Mouse (Mus musculus): Measurements from ENCODE around the gene Sc5d. TPM values are rescaled to one million over a fixed set of nuclear protein-coding genes. Genes with fewer than 3 reads are reported as not detected.

Gene Sc5d
- total RNA-seq, 2 experiments from 2014 or later, result 18.2 to 20.2 TPM

DNA sequence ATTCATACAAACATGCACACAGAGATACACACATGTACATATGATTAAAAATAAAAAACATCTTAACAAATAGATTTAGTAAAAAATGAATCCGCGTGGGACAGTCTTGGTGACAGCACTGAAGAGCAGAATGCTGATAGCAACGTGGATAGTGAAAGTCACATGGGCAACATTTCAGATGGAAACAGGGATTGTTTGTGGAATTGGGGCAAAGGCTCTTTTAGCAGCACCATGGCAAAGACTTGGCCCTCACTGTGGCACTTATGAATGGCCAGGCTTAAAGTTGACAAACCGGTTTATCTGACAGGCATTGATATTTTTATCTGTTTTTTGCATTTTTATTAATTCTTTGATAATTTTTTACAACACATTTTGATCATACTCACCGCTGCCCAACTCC, 4.3 kb upstream of the Sc5d start:
- no peak for ATAC-seq (replicated peaks; ENCODE audit: low FRiP score, low TSS enrichment, poor library complexity, severe bottlenecking)

DNA sequence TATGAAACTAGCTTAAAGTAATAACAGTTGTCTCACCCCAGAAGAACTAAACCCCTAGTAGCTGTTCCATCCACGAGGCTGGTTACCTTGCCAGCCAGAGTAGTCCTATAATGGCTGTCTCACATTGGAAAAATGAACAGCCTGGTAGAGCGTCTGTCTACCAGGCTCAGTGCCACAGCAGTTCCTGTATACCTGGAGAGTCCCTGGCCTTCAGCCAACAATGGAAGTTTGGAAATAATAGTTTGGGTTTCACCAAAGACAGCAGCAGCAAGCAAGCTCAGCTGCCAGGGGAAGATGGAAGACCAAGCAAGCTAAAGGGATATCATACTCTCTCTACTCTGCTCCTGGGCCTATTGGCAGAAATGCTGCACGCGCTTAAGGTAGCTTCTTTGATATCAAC, 1.3 kb upstream of the Sc5d start:
- ATAC-seq (replicated peaks; ENCODE audit: low FRiP score, low TSS enrichment, poor library complexity, severe bottlenecking), result no peak

DNA sequence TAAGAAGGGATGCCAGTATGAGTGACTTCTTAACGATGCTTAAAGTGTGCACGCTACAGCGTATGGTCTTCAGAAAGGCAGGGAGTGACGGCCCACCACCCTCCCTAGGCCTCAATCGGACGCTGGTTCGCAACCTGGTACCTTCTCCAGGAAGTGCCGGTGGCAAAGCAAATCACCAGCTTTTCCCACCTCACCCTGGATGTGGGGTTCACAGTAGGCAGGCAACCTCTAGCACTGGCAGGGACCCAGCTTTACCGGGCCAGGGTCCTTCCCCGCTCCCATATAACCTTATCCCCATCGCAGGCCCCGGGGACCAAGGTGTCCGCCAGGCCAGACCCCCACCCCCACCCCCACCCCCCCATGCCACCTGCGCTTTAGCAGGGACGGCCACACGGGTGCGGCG, 346 bp downstream of the Sc5d start:
- ATAC-seq (replicated peaks; ENCODE audit: low FRiP score, low TSS enrichment, poor library complexity, severe bottlenecking), result peak; percentile 22; the same call in 1 of the 2 replicates

DNA sequence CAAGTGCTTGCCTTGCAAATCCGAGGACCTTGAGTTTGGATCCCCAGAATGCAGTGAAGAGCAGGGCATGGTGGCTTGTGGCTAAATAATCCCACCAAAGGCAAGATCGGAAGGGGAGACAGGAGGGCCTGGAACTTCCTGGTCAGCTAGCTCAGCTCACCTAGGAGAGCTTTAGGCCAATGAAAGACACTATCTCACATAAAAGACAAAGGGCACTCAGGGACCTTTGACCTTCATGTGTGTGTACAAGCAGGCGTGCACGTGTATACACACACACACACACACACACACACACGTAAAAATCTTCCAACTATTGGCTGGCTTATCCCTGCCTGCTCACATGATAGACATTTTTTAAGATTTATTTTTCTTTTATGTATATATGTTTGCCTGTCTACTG, 3.6 kb downstream of the Sc5d start:
- no peak for ATAC-seq (replicated peaks; ENCODE audit: low FRiP score, low TSS enrichment, poor library complexity, severe bottlenecking)

DNA sequence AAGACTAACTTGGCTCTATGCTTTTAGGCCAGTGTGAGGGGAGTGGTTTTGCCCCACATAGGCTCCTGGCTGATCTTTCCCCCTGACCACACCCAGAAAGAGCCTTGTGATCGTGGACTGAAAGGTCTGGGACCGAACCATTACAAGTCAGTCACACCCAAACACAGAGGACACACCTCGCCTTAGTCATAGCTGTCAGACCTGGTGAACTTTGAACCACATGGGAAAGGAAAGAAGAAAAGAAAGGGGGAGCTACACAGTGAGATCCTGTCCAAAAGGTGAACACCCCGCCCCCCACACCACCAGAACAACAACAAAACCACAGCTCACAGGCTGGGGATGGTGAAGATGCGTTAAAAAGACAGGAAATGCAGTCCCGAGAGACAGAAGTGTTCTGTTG, 14.9 kb downstream of the Sc5d start:
- no peak for ATAC-seq (replicated peaks; ENCODE audit: low FRiP score, low TSS enrichment, poor library complexity, severe bottlenecking)

DNA sequence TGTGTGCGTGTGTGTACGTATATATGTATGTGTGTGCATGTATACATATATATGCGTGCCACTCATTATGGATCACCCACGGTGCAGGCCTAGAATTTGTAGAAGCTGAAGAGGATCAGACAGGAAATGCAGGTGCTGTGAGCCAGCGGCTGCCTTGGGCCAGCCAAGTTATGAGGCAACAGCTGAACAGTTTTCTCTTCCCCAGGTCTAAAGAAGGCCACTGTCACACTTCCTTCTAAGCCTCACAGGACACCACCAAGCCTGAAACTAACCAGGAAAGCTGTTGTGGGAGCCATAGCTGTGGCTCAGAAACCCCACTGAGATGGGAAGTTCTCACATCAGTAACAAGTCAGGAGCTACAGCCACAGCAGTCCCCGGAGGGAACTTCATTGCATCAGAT, 17.4 kb downstream of the Sc5d start:
- no peak for ATAC-seq (replicated peaks; ENCODE audit: low FRiP score, low TSS enrichment, poor library complexity, severe bottlenecking)

DNA sequence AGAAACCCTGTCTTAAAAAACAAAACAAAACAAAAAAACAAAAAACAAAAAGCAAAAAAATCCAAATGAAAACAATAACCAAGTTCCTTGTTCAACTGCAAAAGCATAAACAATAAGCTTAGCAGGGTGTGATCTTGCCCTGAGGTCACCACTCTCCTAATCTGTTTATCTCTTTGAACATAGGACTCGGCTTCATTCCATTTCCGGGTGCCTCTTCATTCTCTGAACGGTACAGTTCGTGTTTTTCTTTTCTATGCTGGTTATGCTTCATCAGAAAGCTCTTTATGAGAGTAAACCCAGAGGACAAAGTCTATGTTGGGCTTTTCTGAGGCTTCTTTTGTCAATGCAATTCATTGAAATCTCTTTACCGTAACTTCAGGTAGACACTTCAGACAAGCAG, 19.9 kb downstream of the Sc5d start:
- ATAC-seq (replicated peaks; ENCODE audit: low FRiP score, low TSS enrichment, poor library complexity, severe bottlenecking), result no peak

DNA sequence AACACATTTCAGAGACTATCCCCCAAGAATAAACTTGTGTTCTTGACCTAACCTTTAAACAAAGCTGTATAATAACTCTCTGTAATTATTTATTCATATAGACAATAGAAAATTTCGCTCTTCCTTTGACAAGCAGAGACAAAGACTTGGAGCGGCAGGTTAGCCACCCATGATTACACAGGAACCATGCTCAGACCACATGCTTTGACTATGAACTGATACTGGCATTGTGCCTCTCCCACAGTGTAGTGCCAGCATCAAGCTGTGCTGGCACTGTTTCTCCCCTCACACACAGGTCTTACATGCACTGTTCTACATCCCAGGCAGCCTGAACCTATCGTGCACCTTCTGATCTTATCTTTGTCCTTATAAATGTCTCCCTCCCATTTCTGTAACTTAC, 23.0 kb downstream of the Sc5d start:
- no peak for ATAC-seq (replicated peaks; ENCODE audit: low FRiP score, low TSS enrichment, poor library complexity, severe bottlenecking)

DNA sequence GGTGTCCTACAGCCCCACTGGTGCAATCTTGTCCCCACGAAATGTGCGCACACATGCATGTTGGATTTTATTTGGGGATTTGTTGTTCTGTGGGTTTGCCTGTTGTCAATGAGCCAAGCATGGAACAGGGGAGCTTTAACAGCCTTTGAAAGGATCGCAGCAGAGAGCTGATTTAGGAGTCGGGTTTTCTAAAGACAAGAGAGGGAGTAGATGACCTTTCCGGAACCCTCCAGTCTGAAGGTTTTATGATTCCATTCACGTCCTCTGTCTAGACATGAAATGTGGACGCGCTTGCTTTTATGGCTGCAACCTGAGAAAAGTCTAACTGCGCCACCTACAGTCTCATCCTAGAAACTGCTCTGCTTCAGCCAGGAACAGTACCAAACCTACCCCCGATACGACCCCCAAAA, 23.5 kb downstream of the Sc5d start:
- 0 out of 2 replicates have a peak, but pooled peaks have one; percentile 57 for ATAC-seq (replicated peaks; ENCODE audit: low FRiP score, low TSS enrichment, poor library complexity, severe bottlenecking)

DNA sequence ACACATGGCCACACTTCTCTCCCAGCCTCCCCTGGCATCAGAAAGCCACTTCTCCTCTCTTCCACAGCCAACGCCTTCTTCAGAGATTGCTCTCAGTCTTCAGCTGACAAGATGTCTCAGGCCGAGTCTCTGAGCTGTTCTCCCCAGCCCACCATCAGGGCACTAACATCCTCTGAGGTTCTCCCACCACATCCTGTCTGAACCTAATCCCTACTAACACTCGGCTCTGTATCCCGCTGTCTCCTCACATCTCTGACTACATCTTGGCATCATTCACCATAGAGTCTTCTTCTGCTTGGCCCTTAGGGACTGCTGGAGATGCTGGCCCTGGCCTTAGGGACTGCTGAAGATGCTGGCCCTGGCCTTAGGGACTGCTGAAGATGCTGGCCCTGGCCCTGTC, 25.2 kb downstream of the Sc5d start:
- no peak for ATAC-seq (replicated peaks; ENCODE audit: low FRiP score, low TSS enrichment, poor library complexity, severe bottlenecking)

DNA sequence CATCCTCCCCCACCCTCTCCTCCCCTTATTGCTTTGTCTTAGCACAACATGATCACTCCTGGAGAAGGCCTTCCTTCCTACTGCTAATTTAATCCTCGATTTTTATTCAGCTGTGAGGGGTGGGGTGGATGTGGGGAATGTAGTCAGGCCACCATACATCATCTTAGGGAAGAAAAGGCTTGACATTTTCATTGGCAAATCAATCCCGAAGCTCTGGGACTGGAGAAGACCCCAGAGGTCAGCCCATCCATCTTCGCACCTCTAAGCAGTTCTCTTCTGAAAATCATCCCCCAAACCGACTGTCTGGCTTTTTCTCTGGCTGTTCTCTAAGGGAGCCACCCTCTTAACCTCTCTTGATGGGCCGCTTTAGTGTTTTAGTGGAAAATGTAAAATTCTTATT, 32.9 kb downstream of the Sc5d start:
- ATAC-seq (replicated peaks; ENCODE audit: low FRiP score, low TSS enrichment, poor library complexity, severe bottlenecking), result no peak

DNA sequence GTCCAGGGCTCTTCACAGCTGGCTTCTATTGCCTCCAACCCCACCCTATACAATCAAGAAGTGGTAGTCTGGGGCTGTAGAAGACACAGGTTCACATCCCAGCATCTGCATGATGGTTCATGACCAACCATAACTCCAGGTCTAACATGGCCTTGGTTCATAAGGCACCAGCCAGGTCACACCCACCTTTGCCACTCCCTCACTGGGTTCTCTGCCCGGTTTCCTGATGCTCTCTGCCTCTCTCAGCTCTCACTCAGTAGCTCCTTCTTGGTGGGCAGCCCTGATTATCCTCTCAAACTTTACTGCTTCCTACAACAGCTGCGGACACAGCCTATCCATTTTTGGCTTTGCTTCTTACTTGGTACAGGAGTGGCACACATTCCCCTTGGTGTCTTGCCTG, 33.7 kb downstream of the Sc5d start:
- ATAC-seq (replicated peaks; ENCODE audit: low FRiP score, low TSS enrichment, poor library complexity, severe bottlenecking), result no peak

DNA sequence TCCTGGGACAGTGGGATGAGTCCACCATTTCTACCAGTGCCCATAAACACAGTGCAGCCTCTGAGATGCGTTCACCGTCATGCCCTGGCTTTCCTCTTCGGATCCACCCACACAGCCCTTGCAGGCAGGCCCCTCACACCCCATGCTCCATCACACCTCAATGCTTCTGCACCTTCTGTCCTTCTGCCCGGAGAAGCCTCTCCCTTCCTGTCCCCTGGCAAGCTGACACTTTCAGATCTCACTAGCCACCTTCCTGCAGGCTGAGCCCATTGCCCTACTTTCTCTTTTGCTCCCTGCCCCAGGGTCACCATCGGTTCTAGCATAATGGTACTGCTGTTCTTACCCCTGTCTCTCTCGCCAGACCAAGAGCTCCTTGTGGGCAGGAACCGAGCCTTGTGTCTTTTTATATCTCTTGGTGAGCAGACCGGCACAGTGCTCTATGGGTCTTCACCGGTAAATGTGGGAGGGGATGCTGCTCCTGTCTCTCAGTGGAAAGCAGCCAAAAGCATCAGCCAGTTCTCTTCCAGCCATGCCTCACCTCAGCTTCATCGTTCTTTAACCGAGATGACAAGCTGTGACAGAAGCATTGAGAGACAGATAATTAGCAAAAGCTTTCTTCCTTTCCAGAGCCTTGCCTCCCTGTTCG, 34.5 kb downstream of the Sc5d start:
- no peak for ATAC-seq (replicated peaks; ENCODE audit: low FRiP score, low TSS enrichment, poor library complexity, severe bottlenecking)

DNA sequence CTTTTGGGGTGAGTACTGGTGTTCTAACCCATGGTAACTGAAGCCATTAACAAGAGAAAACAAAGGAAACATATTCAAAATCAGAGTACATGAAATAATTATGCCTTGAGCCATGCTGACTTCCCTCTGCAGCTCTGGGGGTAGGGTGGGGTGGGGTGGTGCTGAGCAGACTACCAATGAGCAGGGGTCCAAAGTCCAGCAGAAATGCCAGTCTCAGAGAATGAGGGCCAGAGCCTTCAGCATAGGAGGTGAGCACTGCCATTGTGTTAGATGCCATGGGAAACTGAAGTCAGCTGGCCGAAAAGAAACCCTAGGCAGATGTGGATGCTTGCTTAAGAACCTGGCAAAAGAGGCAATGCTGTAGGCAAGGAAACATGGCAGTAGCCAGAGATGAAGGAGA, 36.3 kb downstream of the Sc5d start:
- ATAC-seq (replicated peaks; ENCODE audit: low FRiP score, low TSS enrichment, poor library complexity, severe bottlenecking), result no peak

DNA sequence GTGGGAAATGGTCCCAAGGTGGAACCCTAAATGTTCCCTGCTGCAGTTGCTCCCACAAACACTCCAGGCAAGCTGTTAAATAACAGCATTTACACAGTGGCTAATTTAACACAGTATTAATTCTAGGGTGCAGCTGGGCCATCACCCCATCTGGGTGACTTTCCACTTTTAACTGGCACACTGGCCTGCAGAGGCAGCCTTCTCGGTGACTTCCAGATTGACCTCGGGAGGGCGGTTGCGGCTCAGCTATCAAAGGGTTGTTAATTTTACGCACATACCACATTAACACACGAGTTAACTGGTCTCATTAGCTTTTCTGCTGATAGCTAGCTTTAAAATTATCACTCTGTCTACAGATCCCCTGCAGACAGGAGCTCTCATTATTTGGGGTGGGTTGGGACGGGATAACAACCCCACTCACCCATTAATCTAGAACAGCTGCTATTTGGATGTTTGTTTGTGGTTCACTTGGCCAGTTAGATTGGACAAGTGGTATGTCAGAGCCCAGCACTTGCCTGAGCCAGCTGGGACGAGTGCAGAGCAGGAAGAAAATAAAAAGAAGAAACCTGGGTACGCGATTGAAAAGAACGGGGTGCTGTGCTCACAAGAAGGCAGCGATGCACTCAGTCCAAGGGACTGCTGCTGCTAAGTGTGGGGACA, 44.9 kb downstream of the Sc5d start:
- no peak for ATAC-seq (replicated peaks; ENCODE audit: low FRiP score, low TSS enrichment, poor library complexity, severe bottlenecking)

DNA sequence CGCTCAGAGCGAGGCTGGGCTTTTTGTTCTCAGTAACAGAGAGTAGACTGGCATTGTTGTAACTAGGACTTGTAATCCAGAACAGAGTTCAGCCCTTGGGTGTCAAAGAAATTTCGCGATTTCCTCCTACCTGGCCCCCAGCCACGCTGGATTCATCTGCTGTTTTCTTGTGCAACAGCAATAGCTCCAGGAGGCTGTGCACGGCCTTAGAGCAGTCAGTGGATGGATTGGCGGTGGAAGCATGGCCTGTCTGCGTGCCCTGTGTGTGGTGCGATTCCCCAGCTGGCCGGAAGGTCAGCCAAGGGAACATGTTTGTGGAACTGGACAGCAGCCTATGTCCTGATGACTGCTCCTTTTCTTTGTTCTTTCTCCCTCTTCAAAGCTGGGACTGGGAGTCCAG, 46.4 kb downstream of the Sc5d start:
- ATAC-seq (replicated peaks; ENCODE audit: low FRiP score, low TSS enrichment, poor library complexity, severe bottlenecking), result no peak

DNA sequence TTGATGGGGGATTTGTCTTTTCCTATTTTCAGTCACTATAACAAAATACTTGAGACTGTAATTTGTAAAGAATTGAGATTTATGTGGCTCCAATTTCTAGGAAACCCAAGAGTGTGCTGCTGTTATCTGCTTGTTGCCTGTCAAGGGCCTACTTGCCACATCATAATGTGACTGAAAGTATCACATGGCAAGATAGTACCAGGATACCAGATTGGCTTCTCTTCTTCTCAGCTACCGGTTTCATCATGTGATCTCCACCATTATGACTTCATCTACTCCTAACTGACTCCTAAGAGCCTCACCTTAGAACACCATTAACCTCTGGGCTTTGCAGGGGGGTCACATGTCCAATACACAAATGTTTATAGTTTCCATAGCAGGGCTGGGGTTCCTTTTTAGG, 49.9 kb downstream of the Sc5d start:
- ATAC-seq (replicated peaks; ENCODE audit: low FRiP score, low TSS enrichment, poor library complexity, severe bottlenecking), result no peak

DNA sequence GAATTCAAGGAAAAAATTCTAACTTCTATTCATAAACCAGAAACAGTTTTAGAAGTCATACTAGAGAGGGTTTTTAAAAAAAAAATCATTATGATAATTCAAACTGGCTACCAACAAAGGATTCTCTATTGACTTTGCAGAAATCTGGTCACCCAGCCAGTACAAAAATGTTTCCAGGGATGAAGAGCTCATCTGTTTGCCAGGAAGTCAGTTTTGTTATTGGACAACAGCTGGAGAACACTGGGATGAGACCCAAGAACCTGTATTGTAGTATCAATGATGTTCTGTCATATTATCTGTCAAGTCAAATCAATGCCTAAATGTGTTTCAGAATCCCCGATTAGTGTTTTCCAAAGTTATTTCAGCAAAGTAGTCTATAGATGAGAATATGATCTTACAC, 50.9 kb downstream of the Sc5d start:
- no peak for ATAC-seq (replicated peaks; ENCODE audit: low FRiP score, low TSS enrichment, poor library complexity, severe bottlenecking)

DNA sequence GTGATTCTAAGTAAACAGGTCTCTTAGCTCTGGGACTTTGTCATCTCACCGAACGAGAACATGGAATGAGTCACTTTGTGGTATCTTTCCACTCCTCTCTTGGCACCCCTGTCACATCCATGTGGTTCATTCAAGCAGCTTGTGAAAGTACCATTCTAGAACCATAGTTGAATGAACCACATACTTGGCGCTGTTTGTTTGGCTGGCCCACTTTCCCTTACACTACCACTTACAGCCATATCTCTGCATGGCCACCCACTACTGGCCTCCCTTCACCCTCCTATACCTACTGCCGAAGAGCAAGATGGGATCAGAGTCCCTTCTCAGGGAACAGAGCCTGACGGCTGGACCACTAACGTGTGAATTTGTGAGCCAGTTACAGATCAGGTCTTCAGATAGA, 54.4 kb downstream of the Sc5d start:
- ATAC-seq (replicated peaks; ENCODE audit: low FRiP score, low TSS enrichment, poor library complexity, severe bottlenecking), result no peak

DNA sequence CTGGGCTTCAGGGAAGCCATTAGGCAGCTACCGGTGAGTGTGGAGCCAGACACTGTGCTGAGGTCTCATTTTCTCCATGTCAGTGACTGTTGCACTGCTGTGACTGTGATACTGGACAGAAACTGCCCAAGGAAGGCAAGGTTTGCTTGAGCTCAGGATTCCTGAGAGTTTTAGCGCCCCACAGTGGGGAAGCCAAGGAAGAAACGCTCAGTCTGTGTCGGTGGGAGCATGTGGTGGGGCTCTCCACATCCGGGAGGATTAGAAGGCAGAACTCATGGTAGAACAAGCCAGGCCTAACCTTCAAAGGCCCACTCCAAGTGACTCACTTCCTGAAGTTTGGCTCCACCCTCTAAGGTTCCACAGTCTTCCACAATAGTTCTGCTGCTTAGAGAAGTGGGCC, 55.6 kb downstream of the Sc5d start:
- no peak for ATAC-seq (replicated peaks; ENCODE audit: low FRiP score, low TSS enrichment, poor library complexity, severe bottlenecking)

DNA sequence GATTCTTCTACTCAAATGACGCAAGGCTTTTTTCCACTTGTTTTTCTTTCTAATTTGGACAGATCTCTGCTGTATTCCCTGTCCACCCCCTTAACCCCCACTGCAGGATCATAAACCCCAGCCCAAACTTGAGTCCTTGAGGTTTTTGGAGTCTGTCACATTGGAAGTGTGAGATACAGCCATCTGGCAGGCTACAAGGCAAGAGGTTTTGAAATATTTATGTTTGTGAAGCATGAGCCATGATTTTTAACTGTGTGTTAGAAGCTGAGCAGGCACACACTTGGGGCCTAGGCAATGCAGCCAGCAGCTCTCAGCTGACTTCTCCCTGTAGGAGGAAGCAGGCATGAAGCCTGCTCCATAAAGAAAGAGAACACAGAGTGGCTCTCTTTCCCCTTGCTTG, 57.3 kb downstream of the Sc5d start:
- no peak for ATAC-seq (replicated peaks; ENCODE audit: low FRiP score, low TSS enrichment, poor library complexity, severe bottlenecking)

DNA sequence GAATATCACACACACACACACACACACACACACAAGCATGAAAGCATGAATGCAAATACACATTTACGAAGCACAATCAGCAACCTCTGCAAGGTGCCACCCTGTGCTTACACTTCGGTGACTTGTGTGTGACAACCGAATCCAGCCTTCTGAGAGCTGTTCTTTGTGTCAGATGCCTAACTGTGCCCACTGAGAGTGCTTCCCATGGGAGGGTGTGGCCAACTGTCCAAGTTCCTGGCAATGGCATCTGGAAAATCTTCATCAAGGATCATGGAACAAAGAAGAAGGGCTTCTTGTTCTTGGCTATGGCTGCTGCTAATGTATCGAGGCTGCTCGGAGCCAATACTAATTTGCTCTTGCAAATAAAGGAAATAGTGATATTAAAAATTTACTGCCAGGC, 61.8 kb downstream of the Sc5d start:
- ATAC-seq (replicated peaks; ENCODE audit: low FRiP score, low TSS enrichment, poor library complexity, severe bottlenecking), result no peak

Data from megakaryocyte-erythroid progenitor cell, adult 5-6 weeks (primary cell).